Mouse (Mus musculus) CD4-positive naive resting alpha-beta T cell, adult 76 days (primary cell): ENCODE measurements around the gene Ankle2. TPM values are rescaled to one million over a fixed set of nuclear protein-coding genes. Genes with fewer than 3 reads are reported as not detected.

Experiments used
- total RNA-seq: library from RNA; stranded (reverse); gene quantifications from one replicate; pipeline ENCODE4 v1.2.4, GENCODE M21; 2023

Ankle2 gene
- total RNA-seq = 46.8 TPM

DNA sequence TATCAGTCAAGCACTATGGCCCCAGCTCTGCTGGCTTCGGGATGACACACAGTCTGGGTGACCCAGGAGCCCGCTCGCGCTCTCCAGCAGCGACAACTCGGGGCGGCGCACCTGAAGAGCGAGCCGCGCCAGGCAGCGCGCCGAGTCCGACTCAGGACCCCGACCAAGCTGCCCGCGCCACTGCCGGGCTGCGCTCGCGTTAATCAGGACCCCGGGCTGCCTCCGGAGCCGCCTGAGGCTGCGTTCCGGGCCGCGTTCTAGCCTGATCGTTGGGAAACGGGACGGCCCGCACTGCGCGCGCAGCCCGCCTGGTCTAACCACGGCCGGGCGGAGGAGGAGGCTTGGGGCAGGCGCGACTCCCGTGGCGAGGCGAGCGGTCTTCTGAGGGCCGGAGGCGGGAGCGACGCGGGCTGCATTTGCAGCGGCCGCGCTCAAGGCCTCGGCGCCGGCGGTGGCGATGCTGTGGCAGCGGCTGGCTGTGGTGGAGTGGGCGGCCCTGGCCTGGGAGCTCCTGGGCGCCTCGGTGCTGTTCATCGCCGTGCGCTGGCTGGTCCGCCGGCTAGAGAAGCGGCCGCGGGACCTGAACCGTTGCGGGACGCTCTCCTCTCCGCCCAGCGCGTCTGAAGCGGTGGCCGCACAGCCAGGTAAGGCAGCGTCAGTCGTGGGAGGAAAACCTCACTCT lies at the start of gene Ankle2:
Gene Ankle2, plus strand, starts transcription at position 225 of the 682 bp plus-strand sequence.

DNA sequence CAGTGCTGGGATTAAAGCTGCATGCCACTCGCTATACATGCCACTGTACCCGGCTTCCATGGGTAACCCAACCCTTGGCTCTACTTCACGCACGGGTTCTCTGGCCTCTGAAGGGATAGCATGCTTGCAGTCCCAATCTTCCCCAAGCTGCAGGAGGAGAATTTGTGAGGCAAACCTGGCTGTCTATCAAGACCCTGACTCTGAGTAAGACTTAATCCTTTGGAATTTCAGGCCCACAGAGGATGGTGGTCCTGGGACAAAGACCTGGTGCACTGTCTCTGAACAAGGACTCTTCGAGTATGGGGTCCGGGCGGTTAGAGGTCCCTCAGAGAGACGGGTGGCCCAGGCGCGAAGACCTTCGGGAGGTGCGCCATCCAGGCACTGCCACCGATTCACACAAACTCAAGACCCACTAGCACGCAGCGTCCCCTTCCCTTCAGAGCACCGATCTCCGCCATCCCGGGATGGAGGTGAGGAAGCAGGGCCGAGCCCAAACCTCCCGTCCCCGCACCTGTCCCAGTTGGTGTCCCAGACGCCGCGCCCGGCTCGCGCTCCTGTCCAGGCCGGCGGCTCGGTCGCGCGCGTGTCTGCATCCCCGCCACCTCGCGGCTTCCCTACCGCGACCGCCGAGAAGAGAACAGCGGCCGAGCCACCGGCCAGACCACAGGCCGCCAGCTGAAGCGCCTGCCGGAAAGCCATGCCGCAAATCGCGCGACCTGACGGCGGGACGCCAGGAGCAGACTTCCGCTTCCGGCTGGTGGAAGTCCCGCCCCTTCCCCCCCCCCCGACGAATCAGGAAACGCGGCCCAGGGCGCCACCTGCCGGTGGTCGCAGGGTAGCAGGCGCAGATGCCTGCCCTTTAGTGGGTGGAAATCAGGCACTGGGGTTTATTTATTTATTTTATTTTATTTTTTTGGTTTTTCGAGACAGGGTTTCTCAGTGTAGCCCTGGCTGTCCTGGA lies 38.6 kb downstream of the Ankle2 start, which contains the start of gene Pgam5:
Gene Pgam5, minus strand, starts transcription at position 773 of the 961 bp plus-strand sequence.

DNA sequence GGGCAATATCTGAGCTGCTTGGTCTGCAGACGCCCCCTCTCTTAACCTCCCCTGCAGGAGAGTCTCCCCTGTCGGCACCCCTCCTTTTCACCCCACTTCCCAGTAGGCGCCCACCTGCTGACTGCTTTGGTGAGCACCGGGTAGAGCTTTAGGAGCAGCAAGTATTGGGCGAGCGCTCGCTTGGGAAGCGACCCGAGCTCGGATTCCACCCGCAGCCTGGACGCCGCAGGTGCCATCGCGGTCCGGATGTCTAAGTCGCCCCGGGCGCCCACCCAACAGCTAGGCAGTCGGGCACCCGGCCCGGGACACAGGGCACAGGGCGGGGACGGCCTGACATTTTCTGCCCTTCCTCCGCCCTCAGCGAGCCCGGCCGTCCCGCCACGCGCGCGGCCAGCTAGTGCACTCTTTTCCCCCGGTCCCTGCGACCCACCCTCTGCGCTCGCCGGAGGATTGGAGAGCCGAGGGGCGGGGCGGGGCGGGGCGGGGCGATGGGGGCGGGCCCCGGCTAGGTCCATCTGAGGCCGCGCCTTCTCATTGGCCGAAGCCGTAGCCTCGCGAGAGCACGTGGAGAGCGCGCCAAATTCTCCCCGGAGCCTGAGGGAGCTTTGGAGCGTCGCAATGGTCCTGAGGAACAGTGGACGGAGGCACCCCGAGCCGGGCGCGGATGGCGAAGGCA lies 55.1 kb downstream of the Ankle2 start, which contains the start of the genes Pxmp2 and Pole:
Gene Pxmp2, minus strand, starts transcription at position 417 of the 676 bp plus-strand sequence.
Gene Pole, plus strand, starts transcription at position 537 of the 676 bp plus-strand sequence.

Other genes with a start within 250 kb of the Ankle2 start
- gene Zfp932, start 234.5 kb upstream of the Ankle2 start, total RNA-seq = 18.3 TPM
- 13.7 TPM for gene Gm17655, start 158.5 kb upstream of the Ankle2 start, total RNA-seq
- gene Gm35315, start 136.6 kb upstream of the Ankle2 start, total RNA-seq = 0.32 TPM
- gene Plcxd1, start 131.0 kb upstream of the Ankle2 start, total RNA-seq = 0.41 TPM
- 84.8 TPM for gene Gtpbp6, start 122.8 kb upstream of the Ankle2 start, total RNA-seq
- 3.6 TPM for gene Zfp605, start 120.9 kb upstream of the Ankle2 start, total RNA-seq
- 92.6 TPM for gene Chfr, start 95.2 kb upstream of the Ankle2 start, total RNA-seq
- 32.5 TPM for gene Golga3, start 54.3 kb upstream of the Ankle2 start, total RNA-seq
- gene Pgam5, start 38.9 kb downstream of the Ankle2 start, total RNA-seq = 39.0 TPM
- 1.2 TPM for gene Pxmp2, start 55.2 kb downstream of the Ankle2 start, total RNA-seq
- 6.1 TPM for gene Pole, start 55.3 kb downstream of the Ankle2 start, total RNA-seq
- gene P2rx2, start 112.2 kb downstream of the Ankle2 start, total RNA-seq = 0.29 TPM
- not detected for gene Lrcol1, start 113.7 kb downstream of the Ankle2 start, total RNA-seq
- 199 TPM for gene Fbrsl1, start 217.5 kb downstream of the Ankle2 start, total RNA-seq